Mouse (Mus musculus): ENCODE results near the gene Stxbp5. TPM values are rescaled to one million over a fixed set of nuclear protein-coding genes. Genes with fewer than 3 reads are reported as not detected.

Gene Stxbp5
- polyA plus RNA-seq, 2 experiments: 7.2 to 22.4 TPM

GRCm38 (mm10) chr10:9722519-9723303 lies 178.2 kb downstream of the Stxbp5 start:
- TF ChIP-seq POLR2A (IDR thresholded peaks at IDR 0.05; ENCODE audit: borderline replicate concordance, extremely low read depth, insufficient read depth, insufficient read length): no peak
- no peak overlapping the region for H3K27ac ChIP-seq (replicated peaks; ENCODE audit: low read depth, low read length)
- H3K9me3 ChIP-seq (ENCODE audit: control insufficient read depth, low read length): no peaks in the 10 kb centered on the region
- H3K9ac ChIP-seq (ENCODE audit: low read depth, low read length, severe bottlenecking): no peak overlapping the region
- H3K27me3 ChIP-seq (ENCODE audit: control insufficient read depth, insufficient read depth, low read length): no peaks in the 10 kb centered on the region
- H3K4me3 ChIP-seq (replicated peaks; ENCODE audit: low read length): no peak overlapping the region
- ATAC-seq (ENCODE audit: low FRiP score, low read depth) (no peak), DNase-seq (ENCODE audit: low spot score) (no peak)
- 75% methylated on average over 11 of the region's 11 CpGs for WGBS
- no peaks in the 10 kb centered on the region for H3K36me3 ChIP-seq (ENCODE audit: control insufficient read depth, insufficient read depth, low read length)
- H3K4me2 ChIP-seq (replicated peaks; ENCODE audit: low read depth, low read length, severe bottlenecking): no peak overlapping the region
- H3K4me1 ChIP-seq (ENCODE audit: control insufficient read depth, insufficient read depth, low read length): no peaks in the 10 kb centered on the region

- H3K4me2 ChIP-seq (replicated peaks; ENCODE audit: low read depth, low read length, severe bottlenecking): no peak overlapping the region
- H3K9me3 ChIP-seq (ENCODE audit: control insufficient read depth, low read length): no peaks in the 10 kb centered on the region
- WGBS: 70% methylated on average over 5 of the region's 5 CpGs
- no peak overlapping the region for H3K27ac ChIP-seq (replicated peaks; ENCODE audit: low read depth, low read length)
- H3K27me3 ChIP-seq (ENCODE audit: control insufficient read depth, insufficient read depth, low read length): no peaks in the 10 kb centered on the region
- ATAC-seq (ENCODE audit: low FRiP score, low read depth) (no peak), DNase-seq (ENCODE audit: low spot score) (no peak)
- H3K4me3 ChIP-seq (replicated peaks; ENCODE audit: low read length): no peak overlapping the region
- TF ChIP-seq POLR2A (IDR thresholded peaks at IDR 0.05; ENCODE audit: borderline replicate concordance, extremely low read depth, insufficient read depth, insufficient read length): no peak
- H3K4me1 ChIP-seq (ENCODE audit: control insufficient read depth, insufficient read depth, low read length): no peaks in the 10 kb centered on the region
- no peaks in the 10 kb centered on the region for H3K36me3 ChIP-seq (ENCODE audit: control insufficient read depth, insufficient read depth, low read length)
- H3K9ac ChIP-seq (ENCODE audit: low read depth, low read length, severe bottlenecking): no peak overlapping the region
Measured at GRCm38 (mm10) chr10:9720027-9720426, 180.9 kb downstream of the Stxbp5 start.

GRCm38 (mm10) chr10:9718086-9718485 lies 182.8 kb downstream of the Stxbp5 start:
- no peaks in the 10 kb centered on the region for H3K9me3 ChIP-seq (ENCODE audit: control insufficient read depth, low read length)
- WGBS: 71% methylated on average over 5 of the region's 5 CpGs

More at GRCm38 (mm10) chr10:9718086-9718485, 182.8 kb downstream of the Stxbp5 start:
- Histone ChIP-seq H3K9ac (ENCODE audit: low read depth, low read length, severe bottlenecking) (no peak overlapping the region), H3K4me3 (replicated peaks; ENCODE audit: low read length) (no peak overlapping the region), H3K27ac (replicated peaks; ENCODE audit: low read depth, low read length) (no peak overlapping the region), H3K27me3 (ENCODE audit: control insufficient read depth, insufficient read depth, low read length) (no peaks in the 10 kb centered on the region), H3K36me3 (ENCODE audit: control insufficient read depth, insufficient read depth, low read length) (no peaks in the 10 kb centered on the region), H3K4me2 (replicated peaks; ENCODE audit: low read depth, low read length, severe bottlenecking) (no peak overlapping the region), H3K4me1 (ENCODE audit: control insufficient read depth, insufficient read depth, low read length) (no peaks in the 10 kb centered on the region)
- TF ChIP-seq POLR2A (IDR thresholded peaks at IDR 0.05; ENCODE audit: borderline replicate concordance, extremely low read depth, insufficient read depth, insufficient read length): no peak
- DNase-seq (ENCODE audit: low spot score) (no peak), ATAC-seq (ENCODE audit: low FRiP score, low read depth) (no peak)

Other genes starting within 250 kb of the Stxbp5 start
- 6.7 and 7.4 TPM in 2 replicates for gene Samd5, start 225.9 kb downstream of the Stxbp5 start, polyA plus RNA-seq (2012; rRNA removed)
- 11.1 and 11.8 TPM in 2 replicates for gene Samd5, start 225.9 kb downstream of the Stxbp5 start, polyA plus RNA-seq (2014; fragmentation: Nextera tagmentation; extraction: Ambion mirVana)